Mouse (Mus musculus): ENCODE data around the gene Blm.

DNA sequence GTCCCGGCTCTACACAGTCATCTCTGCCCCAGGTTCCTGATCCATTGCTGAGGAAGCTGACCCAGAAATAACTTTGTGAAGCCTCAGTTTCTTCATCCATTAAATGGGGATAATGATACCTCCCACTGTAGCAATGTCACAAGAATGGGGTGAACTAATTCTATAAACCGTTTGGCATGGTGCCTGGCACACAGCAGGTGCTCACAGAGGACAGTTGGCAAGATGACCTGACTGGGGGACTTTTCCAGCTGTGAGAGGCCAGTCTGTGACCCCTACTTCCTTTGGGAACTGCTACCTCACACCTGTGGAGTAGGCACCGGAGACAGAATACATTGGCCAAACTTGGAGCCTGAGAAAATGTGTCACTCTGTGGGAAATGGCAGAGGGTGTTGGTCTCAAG is 116.9 kb downstream of the Blm start:
- TF ChIP-seq POLR2A (IDR thresholded peaks at IDR 0.05; ENCODE audit: borderline replicate concordance, control insufficient read depth, low read depth, low read length) (no peak), CTCF (IDR thresholded peaks at IDR 0.05; ENCODE audit: control insufficient read depth, insufficient read depth, low read length) (no peak)
